Mouse (Mus musculus): Measurements from ENCODE around the gene Rwdd3.

The Rwdd3 gene

DNA sequence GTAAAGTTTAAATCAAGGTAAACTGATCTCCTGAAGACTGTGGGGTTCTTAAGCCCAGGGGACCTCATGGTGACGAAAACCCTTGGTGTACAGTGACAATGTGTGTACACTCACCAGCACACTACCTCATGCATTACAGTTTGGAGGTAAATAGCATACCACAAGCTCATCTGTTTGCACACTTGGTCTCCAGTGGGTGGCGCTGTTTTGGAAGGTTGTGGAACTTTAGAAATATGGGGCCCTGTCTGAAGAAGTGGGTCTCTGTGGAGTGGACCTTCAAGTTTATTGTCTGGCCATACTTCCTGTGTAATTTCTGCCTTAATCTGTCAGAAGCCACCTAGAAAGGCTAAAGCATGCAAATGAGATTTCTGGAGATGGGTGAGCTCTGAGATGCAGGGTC is 9.8 kb downstream of the Rwdd3 start:
- in situ Hi-C loops (cut with MboI): loop anchor here (10.0 to 25.0 kb wide), 2 partner anchors 133 to 351 kb away; partner anchors contain the start of gene Alg14

- in situ Hi-C loops (cut with MboI): loop anchor here (10.0 to 25.0 kb wide), 2 partner anchors 134 to 352 kb away; partner anchors contain the start of gene Alg14
These were observed 11.1 kb downstream of the Rwdd3 start for GRCm38 (mm10) chr3:121160424-121160823.

- in situ Hi-C loops (cut with MboI): loop anchor here (25.0 kb wide), 1 partner anchor 353 kb away; no protein-coding TSS in a partner anchor
These were observed 11.9 kb downstream of the Rwdd3 start for GRCm38 (mm10) chr3:121159566-121159965.

DNA sequence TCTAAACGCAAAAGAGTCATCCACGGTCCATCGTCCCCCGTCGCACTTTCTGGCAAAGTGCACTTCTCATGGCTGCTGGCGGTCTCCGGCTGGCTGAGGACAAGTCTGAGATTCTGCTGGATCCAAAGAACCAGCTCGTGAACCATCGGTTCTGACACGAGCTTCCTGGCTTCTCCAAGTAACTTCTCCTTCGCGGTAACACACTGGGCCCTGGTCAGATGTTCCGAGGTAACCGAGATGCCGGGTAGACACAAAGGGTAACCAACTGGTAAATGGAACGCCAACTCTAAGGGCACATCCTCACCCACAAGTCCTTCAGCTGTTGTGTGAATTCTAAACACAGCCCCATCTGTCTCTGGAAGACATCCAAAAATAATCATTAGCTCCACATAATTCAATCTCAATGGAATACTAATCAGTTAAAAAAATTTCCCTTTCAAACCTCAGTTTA is 12.6 kb downstream of the Rwdd3 start:
- in situ Hi-C loops (cut with MboI): loop anchor here (25.0 kb wide), 1 partner anchor 353 kb away; no protein-coding TSS in a partner anchor

GRCm38 (mm10) chr3:121157546-121158330 is 13.8 kb downstream of the Rwdd3 start:
- in situ Hi-C loops (cut with MboI): loop anchor here (25.0 kb wide), 1 partner anchor 355 kb away; no protein-coding TSS in a partner anchor

DNA sequence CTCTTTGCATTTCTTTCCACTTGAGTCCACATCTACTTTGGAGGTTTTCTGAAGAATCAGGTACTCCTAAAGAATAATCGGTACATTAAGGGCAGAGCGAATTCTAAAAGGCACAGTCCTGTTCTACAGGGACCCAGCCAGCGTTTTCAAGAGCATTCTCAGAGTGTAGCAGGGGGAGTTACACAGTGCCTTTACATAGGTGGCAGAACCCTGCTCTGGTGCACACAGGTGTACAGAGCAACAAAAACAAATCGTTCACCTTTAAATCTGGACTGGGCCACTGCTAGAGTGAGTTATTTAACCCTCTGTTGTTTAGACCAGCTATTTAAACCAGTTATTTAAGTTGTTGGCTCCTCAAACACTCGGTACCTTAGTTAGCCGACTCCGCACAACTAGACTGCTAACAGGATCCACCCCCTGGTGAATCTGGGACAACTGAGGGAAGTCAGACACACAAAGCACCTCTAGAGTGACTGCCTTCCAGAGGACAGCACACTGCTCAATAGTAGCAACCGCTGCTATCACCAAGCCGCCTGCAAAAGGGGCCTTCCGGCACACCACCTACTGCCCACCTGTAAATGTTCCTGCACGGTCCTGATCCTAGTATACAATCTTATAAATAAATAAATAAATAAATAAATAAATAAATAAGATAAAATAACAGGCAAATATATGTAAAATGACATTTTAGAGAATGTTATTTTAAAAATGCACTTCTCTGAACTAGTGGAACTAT is 14.9 kb downstream of the Rwdd3 start:
- in situ Hi-C loops (cut with MboI): loop anchor here (25.0 kb wide), 1 partner anchor 356 kb away; no protein-coding TSS in a partner anchor

DNA sequence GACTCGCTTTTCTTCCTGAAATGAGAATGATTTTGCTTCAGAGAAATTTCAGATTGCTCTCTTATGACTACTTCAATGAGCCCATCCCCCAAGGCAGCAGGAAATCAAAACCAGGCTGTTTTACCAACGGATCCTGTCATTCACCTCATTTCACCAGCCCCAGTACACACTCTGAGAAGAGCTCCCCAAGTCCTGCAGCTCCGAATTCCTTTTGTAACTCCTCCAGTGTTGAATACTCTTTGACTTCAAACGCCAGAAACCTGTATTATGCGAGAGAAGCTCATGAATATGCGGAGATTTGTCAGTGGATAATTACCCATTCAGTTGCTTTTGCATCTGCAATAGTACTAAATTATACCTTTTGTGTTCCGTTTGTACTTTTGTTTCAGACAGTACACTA is 15.5 kb downstream of the Rwdd3 start:
- in situ Hi-C loops (cut with MboI): loop anchor here (25.0 kb wide), 1 partner anchor 356 kb away; no protein-coding TSS in a partner anchor

DNA sequence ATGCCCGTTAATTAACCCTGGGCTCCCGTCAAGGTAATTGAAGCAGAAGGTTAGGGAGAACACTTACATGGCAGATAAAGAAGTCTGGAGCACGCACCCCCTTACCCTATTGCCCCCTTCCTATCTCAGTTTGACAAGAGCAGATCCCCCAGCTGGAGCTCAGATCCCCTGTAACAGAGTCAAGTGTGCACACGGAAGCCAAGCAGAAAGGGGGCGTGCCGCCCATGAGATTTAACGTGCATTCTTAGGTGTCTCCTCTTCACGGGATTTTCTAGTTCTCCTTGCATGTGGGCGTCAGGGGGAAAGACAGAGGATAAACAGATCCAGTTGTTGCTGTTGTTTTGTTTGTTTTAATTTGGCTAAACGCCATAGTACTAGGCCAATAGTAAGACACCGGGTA is 37.6 kb downstream of the Rwdd3 start:
- in situ Hi-C loops (cut with MboI): no loop called here

GRCm38 (mm10) chr3:121133039-121133438 is 38.5 kb downstream of the Rwdd3 start:
- in situ Hi-C loops (cut with MboI): no loop called here

- in situ Hi-C loops (cut with MboI): no loop called here
These were observed 44.3 kb downstream of the Rwdd3 start for GRCm38 (mm10) chr3:121127171-121127570.

- in situ Hi-C loops (cut with MboI): no loop called here
These were observed 45.0 kb downstream of the Rwdd3 start for GRCm38 (mm10) chr3:121126476-121126875.

GRCm38 (mm10) chr3:121121072-121121471 is 50.4 kb downstream of the Rwdd3 start:
- in situ Hi-C loops (cut with MboI): no loop called here

DNA sequence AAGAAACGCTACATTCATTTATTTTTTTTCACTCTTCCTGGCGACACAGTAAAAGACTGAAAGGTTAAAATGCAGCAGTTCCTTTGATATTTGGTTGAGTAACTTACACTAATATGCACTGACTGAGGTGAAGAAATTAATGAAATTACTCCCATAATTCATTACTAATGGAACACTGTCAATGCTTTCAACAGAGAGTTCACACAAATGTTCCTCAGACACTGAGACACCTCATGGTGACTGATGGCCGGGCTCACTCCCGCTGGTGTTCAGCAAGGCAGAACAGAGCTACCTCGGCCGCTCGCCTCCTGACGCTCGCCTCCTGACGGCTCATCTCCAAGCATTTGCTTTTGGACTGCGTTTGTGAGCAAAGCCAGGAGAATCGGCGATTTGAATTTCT is 54.9 kb downstream of the Rwdd3 start:
- in situ Hi-C loops (cut with MboI): no loop called here

DNA sequence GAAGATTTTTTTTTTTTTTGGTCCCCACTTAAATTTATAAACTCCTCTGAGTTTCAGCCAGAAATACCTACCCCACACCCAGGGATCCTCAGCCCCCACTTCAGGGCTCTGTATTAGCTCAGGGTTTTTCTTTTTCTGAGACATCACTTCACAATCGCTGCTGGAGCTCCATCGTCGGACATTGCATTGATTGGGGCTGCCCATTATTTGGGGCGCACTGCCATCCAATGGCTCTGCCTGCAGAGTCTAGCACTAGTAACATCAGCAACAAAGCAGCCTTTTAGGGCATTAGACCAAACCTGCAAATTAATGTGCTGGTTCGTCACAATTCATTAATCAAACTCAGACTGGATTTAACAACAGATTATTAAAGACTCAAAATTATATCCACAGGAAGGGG is 55.4 kb downstream of the Rwdd3 start:
- in situ Hi-C loops (cut with MboI): no loop called here

- in situ Hi-C loops (cut with MboI): no loop called here
These were observed 60.4 kb downstream of the Rwdd3 start for GRCm38 (mm10) chr3:121111068-121111467.

DNA sequence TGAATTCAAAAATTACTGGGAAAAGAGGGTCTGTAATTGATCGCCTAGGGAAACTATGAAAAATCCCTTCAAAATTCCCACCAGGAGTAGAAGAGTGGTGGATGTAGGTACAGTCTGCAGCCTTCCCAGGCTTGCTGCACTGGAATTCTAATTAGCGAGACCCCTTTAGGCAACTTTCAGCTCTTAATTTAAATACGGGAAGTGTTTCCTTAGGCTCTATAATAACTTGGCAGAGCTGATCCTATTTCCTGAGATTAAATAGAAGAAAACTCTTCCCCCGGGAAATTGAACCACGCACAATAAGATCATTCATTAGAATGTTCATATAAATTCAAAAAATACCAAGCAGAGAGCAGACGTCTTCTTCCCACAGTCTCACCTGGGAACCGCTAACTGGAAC is 61.1 kb downstream of the Rwdd3 start:
- in situ Hi-C loops (cut with MboI): no loop called here

DNA sequence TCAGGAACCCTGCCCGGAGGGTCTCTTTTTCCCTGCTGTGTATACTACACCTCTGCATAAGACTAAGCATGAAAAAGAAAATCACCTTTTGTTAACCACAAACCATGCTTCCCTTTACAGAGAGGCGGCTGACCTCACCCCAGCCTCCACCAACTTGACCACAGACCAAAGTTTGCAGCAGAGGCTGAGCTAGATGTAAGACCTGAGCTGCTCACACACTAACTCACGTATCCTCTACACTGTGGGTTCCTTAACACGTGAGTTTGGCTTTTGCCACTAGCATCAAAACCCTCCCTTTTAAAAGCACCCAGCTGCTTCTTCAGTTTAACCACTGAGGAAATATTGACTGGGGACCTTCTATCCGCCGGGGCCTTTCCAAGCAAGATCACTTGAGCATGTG is 64.0 kb downstream of the Rwdd3 start:
- in situ Hi-C loops (cut with MboI): no loop called here

DNA sequence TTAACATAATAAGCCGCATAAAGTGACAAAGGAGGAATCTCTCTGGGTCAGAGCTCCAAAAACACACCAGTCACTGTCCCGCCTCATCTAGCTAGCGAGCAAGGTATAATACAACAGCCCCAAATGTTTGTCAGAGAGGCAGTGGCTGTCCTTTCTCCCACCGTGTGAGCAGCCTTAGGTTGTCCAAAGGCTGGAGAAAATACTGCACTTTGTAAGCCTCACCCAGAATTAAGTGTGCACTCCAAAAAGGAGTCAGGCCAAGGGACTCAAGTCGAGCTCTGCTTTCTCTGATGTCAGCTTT is 66.1 kb downstream of the Rwdd3 start:
- in situ Hi-C loops (cut with MboI): no loop called here

All from mature B cell (primary cell).